Mouse (Mus musculus) adrenal gland, postnatal 25 days (tissue): ENCODE measurements at regions not wholly inside any gene's neighbourhood (a gene's known extent, or its start where the extent isn't known, plus 50 kb on each side); places are given as distances from the start of the nearest gene placed in this dataset.

Experiments used
- DNase-seq: peaks from one replicate; pipeline ENCODE4 v3.0.0; 2021; ENCODE audit warnings: mixed read lengths

- DNase-seq: no peak
Observed at GRCm38 (mm10) chr8:114063566-114063965, 69.8 kb upstream of the Nudt7 start.

DNA sequence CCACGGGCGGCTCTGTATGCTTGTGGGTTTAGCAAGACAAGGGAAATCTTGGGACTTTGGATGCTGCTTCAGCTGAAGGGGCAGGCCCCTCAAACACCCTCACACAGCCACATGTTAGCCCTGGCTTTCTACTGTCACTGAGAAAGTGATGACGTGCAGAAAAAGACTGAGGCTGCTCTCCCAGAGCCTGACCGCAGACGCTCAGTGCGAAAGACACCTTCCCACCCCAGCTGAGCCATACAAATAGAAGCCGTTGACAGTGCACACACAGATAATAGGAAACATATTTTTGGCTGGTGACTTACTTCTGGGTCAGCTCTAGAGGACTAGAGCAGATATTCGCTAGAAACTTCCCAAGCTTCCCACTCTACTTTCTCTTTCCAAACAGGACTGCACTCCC is 61.0 kb upstream of the Nudt7 start:
- no peak for DNase-seq

DNA sequence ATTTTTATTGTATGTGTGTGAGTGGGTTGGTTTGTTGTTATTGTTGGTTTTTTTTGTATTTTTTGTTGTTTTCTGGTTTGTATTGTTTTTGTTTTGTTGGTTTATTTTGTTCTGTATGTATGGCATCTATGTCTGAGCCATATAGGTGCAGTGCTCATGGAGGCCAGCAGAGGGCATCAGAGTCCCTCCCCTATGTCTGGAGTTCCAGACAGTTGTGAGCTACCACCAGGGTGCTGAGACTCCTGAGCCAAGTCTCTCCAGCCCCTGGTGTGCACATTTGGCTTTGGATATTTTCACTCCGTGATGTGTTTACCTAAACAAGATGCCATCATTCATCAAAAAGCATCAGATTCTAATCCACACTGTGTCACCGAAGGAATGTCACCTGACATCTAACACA is 59.2 kb upstream of the Nudt7 start:
- peak; percentile 33 for DNase-seq

DNA sequence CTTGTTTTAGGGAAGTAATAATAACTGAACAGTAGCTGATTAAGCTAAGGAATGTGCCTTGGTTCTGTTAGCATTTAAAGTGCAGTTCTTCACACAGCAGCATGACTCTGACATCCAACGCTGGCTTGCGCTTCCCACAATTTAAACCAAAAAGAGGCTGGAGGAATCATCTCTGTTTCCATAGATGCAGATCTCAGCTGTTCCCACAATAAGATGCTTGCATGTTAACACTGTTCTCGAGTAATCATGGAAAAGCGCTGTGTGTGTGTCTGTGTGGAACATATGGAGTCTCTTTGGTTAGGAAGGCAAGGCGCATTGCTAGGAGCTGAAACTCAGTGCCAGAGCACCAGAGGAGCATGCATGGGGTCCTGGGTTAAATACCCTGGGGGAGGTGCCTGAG is 56.7 kb upstream of the Nudt7 start:
- no peak for DNase-seq

DNA sequence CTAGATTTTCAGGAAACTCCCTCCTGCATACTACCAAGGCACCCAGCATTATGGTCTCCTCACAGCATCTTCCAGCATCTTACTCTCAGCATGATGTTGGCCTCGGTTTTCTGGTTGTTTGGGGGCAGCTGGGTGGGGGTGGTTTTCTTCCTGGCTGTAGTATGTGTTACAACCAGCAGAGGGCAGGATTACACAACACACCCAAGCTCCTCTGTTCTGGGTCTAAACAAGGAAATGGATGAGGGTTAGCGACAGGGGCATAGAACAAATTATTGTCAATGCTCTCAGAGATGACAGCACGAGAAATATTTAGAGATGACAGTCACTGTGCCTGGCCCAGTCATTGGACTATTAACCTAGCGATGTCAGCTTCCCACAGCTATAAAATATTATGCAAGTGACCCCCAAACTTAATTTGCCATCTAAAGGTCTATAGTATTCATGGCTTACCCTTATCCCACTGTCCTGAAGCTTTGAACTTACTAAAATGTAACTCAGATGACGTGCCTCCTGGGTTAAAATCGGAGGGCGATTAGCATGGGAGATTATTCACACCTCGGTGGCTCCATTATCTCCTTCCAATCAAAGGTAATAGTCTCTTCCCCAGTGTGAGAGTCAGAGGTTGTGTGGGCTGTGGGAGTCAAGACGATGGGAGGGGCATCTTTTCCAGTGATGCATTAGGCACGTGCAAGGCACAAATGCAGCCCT is 52.2 kb upstream of the Nudt7 start:
- peak; percentile 31 for DNase-seq

DNA sequence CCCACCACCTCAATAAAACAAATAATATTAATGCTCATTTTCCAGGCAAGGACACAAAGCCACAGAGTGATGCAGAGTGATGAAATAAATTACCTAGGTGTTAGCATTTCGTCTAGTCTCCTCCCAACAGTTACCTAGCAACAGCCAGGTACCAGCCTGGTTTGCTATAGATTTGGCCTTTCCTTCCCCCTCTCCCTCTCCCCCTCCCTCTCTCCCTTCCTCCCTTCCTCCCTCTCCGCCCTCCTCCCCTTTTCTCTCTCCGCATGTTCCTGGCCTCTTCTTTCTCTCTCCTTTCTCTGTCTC is 51.6 kb upstream of the Nudt7 start:
- no peak for DNase-seq
